Mouse (Mus musculus) heart, adult 2 months (tissue): ENCODE measurements around the gene Cul3.

Experiments
- CTCF ChIP-seq: fragments of 200-600 bp; IDR thresholded peaks from 2 replicates; pipeline ENCODE4 v1.8.1; 2022; ENCODE audit warnings: antibody characterized with exemption, mild to moderate bottlenecking, moderate library complexity
- EP300 ChIP-seq: fragments of 200-500 bp; IDR thresholded peaks from 2 replicates; pipeline ENCODE4 v1.6.1; 2011; ENCODE audit warnings: low read depth, low read length, control low read depth; ENCODE audit not compliant: insufficient read depth

DNA sequence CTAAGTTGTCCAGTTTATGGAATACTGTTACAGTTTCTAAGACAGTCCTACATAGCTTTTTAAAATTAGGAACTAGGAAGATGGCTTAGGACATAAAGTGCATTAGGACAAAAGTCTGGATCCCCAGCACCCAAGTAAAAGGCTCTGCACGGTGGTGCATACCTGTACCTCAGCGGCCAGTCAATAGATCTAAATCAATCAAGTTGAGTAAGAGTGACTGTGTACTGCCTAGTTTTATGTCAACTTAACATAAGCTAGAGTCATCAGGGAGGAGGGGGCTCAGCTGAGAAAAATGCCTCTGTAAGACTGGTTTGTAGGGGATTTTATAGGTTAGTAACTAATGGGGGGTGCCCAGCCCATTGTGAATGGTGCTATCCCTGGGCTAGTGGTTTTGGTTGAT is 9.3 kb downstream of the Cul3 start:
- TF ChIP-seq EP300 (no peak), CTCF (no peak)
